Mouse (Mus musculus) spleen, postnatal 14 days (tissue): ENCODE data around the gene Cpt2.

Experiments
- DNase-seq, 2 experiments: peaks; one replicate each; pipeline ENCODE4 v3.0.0; 2021 to 2022; ENCODE audit warnings: low spot score in 2 of 2

Cpt2 gene

GRCm38 (mm10) chr4:107921152-107921695, 2.2 kb downstream of the Cpt2 start:
- DNase-seq = no peak

- DNase-seq = no peak
Measured at GRCm38 (mm10) chr4:107920336-107920735, 3.1 kb downstream of the Cpt2 start.

DNA sequence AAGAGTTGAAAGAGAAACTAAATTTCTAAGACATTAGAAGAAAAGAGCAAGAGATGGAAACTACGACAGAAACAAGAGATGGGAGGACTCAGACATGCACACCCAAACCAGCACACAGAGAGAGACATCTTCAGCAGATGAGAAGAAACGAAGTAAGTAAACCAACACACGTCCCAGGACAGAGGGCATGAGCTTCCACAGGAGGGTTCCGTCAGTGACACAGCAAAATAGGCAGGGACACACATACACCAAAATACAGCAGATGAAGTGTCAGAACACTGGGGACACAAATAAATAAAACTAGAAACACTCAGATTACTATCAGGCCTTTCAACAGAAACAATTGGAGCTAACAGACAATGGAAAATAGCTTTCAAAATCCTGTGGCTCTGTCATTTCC, 13.4 kb downstream of the Cpt2 start:
- DNase-seq = no peak

- DNase-seq = no peak
Measured at GRCm38 (mm10) chr4:107906561-107906960, 16.8 kb downstream of the Cpt2 start.

DNA sequence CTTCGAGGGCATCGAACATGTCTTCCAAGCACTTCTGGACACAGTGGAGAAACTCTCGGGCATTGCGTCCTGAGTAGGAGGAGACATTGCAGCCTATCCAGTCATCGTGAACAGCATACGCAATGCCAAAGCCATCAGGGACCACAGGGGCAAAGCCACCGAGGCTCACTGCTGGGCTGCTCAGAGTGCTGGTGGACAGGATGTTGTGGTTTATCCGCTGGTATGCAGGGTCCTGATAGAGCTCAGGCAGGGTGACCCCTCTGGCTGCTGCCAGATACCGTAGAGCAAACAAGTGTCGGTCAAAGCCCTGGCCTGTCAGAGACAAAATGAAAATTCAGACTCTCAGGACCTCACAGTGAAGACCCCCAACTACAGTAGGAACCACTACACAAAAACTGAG, 19.2 kb downstream of the Cpt2 start:
- no peak for DNase-seq

- no peak for DNase-seq
Measured at GRCm38 (mm10) chr4:107900206-107900605, 23.2 kb downstream of the Cpt2 start.

DNA sequence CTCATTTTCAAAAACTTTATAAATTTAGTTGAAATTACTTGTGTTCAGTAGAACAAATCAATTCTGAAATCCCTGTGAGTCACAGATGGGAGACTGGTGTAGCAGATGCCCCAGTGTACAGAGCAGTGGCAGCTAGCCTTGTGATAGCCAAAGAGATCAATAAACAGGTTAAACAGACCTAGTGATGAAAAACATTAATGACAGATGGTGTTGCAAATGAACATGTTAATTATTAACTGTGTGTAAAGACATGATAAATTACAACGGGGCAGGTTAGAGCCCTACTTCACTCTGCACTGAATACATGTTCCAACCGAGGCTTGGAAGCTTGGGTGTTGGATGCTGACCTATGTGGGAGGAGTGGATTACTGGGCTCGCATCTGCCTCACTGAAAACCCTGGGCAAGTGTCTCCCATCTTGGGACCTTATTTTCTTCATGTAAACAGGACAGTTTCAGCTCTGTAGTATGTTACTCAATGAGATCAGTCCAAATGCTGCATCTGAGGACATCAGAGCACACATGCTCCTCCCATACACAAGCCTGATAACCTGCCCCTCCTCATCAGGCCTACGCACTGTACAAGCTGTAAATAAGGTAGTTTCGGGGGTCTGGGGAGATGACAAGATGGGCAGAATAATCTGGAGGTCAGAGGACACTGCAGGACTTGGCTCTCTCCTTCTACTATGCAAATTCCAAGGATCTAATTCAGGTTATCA, 24.0 kb downstream of the Cpt2 start:
- no peak for DNase-seq

GRCm38 (mm10) chr4:107892663-107893062, 30.7 kb downstream of the Cpt2 start:
- no peak for DNase-seq

GRCm38 (mm10) chr4:107889731-107890432, 33.5 kb downstream of the Cpt2 start, which contains the start of gene 0610037L13Rik:
Gene 0610037L13Rik (plus strand): TSS chr4:107889813.
- peak; percentile 76 to 84 for DNase-seq

- DNase-seq = no peak
Measured at GRCm38 (mm10) chr4:107889385-107889730, 34.1 kb downstream of the Cpt2 start.

GRCm38 (mm10) chr4:107886371-107886770, 37.0 kb downstream of the Cpt2 start:
- no peak for DNase-seq

DNA sequence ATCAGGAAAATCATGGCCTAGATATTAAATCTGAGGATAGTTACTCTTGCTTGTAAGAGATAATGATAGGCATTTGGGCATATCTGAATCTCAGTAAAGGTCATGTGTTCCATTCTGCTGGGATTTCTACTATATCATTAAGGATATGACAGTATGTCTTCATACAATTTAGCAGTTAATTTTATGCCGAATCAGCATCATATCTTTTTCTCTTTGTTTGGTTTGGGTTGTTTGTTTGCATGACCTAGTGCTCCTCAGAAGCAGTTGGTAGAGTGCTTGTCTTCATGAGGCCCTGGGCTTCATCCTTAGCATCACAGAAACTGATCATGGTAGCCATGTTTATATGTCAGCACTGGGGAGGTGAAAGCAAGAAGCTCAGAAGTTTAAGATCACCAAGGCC, 41.8 kb downstream of the Cpt2 start:
- DNase-seq = no peak

DNA sequence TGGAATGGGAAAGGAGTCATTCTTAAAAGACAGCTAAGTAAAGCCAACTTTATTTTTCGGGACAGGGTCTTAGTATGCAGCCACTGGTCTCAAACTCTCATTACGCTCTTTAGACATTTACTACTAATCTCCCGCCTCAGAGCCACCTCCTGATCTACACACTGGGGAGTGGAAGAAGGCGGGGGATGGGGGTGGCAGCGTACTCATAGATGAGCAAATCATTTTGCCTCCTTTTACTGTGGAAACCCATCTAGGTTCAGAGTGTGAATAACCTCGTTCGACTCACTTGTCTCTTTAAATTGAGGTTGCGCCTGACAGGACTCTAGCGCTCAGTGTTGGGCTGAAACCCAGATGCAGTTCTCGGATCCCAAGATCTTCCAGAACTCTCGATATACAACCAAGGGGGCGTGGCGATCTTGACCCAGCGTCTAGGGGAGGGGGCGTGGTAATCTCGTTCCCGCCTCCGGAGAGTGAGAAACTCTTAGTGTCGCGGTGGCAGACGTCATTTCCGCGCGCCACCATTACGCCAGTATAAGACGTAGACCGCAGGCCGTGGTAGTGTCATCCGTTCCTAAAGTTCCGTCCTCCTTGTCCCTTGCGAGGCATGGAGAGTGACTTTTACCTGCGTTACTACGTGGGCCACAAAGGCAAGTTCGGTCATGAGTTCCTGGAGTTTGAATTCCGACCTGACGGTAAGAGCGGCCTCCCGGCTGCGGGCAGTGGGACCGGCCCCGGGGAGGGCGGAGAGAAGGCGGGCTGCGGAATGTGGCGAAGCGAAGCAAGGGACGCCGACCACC, 44.0 kb downstream of the Cpt2 start, which contains the start of gene Magoh:
Gene Magoh (plus strand): TSS at position 502 of the 797 bp plus-strand sequence.
- peak; percentile 89 to 95 for DNase-seq

- no peak for DNase-seq
Measured at GRCm38 (mm10) chr4:107864866-107865265, 58.5 kb downstream of the Cpt2 start.

GRCm38 (mm10) chr4:107858995-107859394, 64.4 kb downstream of the Cpt2 start:
- DNase-seq = no peak

GRCm38 (mm10) chr4:107856958-107857686, 66.3 kb downstream of the Cpt2 start:
- no peak for DNase-seq
